Mouse (Mus musculus) ovary, postnatal 36 days (tissue): ENCODE data around the gene Uba2.
A peak's percentile ranks its signal among the peaks of the same experiment; 100 is the strongest.
"Not testable (repeated sequence)": the region's sequence is repeated elsewhere in the genome, so short reads cannot be mapped to it uniquely, and the experiment has no call there.

Experiments used
- DNase-seq: peaks from one replicate; pipeline ENCODE4 v3.0.0; 2022; ENCODE audit warnings: low spot score, mixed read lengths

The Uba2 gene

DNA sequence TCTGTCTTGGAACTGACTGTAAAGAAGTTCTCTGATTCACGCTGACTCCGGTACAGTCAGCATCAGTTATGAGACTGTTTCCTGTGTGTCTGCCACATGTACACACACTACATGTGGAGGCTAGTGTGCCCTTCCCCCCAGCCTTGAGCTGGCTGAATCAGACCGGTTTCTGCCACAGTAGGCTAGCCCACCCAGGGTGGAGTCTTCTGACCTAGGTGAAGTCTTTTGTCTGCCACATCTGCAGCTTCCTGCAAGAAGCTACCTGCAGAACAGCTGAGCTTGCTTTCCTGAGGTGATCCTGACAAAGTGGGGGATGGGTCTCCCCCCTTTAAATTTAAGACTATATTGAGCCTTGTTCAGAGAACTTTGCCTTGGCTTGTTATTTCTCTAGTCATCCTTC lies at the start of gene Uba2:
Gene Uba2, minus strand, starts transcription at position 146 of the 400 bp plus-strand sequence.
- DNase-seq = no peak

DNA sequence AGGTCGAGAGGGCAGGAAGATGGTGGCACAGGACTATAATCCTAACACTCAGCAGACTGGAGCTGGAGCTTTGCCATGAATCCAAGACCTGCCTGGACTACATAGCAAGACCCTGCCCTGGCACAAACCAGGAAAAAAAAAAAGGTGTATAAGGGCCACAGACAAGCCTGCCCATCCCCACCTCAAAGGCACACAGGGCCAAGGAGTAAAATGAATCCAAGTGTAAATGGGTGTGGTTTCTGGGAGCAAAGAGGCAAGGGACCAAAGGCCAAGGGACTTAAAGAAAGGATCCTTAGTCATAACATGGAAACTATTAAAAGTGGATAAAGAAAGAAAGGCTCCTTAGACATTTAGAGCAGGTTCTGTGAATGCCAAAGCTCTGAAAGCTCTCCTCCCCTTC lies 49.1 kb upstream of the Uba2 start:
- DNase-seq = no peak

- no peak for DNase-seq
Observed at GRCm38 (mm10) chr7:34216474-34216873, 47.1 kb upstream of the Uba2 start.

DNA sequence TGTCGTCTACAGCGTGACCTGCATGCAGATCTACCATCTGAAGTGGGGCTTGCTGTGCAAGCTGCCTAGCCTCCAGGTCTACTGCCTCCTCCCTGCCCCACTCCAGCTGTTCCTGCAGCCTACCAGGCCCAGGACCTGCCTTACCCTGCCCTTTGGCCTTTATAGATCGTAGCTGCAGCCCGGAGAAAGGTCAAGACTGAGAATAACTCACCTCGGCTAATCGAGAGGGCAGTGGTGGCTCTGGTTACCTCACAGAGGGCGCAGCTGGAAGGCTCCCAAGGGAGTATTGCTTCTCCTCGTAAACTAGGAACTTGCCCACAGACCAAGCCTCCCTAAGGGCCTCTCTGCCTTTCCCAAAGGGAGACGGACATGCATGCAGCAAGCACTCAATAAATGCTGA lies 46.1 kb upstream of the Uba2 start:
- DNase-seq = no peak

GRCm38 (mm10) chr7:34214644-34215043 lies 45.2 kb upstream of the Uba2 start:
- no peak for DNase-seq

DNA sequence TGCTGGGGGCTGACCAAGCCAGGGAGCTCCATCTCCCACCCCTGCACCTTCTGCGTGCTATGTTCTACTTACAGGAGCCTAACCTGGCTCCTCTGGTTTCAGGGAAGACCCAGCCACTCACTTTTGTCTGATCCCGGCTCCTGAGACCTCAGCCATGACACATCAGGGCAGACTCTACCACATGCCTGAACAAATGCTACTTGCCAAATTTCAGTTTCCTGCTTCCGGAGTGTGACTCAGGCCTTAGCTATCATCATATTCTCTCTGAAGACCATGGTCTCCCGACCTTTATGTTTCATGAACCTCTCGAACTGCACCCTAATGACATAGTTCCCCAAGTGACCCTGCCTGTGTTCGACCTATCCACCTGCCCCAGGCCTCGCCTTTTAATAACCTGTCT lies 43.9 kb upstream of the Uba2 start:
- DNase-seq = no peak

- DNase-seq = no peak
Observed at GRCm38 (mm10) chr7:34208027-34208745, 38.8 kb upstream of the Uba2 start.

GRCm38 (mm10) chr7:34206331-34206730 lies 36.9 kb upstream of the Uba2 start:
- no peak for DNase-seq

DNA sequence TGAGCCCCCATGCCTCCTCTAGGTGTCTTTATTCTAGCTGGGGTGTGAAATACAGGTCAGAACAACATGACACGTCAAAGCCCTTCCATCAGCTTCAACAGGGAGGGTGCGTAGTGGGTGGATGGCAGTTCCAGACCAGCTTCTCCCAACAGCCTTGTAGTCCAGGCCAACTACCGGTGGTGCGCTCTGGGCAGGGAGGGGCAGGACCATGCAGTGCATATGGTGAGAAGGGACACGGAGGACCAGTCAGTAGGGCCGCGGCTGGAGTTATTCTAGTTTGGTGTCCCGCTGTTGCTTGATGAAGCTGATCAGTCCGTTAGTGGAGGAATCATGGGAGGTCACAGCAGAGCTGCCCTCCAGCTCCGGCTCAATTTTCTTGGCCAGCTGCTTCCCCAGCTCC lies 32.7 kb upstream of the Uba2 start:
- DNase-seq = not testable (repeated sequence)

DNA sequence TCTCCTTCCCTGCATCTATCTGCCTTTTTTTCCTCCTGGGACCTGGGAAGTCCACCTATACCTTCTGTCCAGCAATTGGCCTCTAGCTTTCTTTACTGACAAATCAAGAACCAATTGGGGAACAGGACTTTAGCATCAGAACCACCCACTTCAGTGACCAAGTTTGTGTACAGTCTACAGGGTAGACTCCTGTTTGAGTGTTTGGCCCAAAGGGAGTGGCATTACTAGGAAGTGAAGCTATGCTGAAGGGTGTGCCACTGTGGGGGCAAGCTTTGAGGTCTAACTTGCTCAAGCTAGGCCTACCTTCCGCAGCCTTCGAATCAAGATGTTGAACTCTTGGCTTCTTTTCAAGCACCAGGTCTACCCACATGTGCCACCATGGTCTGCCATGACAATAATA lies 31.4 kb upstream of the Uba2 start:
- DNase-seq = no peak

- DNase-seq = no peak
Observed at GRCm38 (mm10) chr7:34198346-34198745, 28.9 kb upstream of the Uba2 start.

GRCm38 (mm10) chr7:34196132-34197128 lies 27.0 kb upstream of the Uba2 start, which contains the start of gene Pdcd2l:
Gene Pdcd2l, minus strand, starts transcription at chr7:34196661.
- peak; percentile 91 for DNase-seq

GRCm38 (mm10) chr7:34195632-34196031 lies 26.2 kb upstream of the Uba2 start:
- DNase-seq = no peak

- no peak for DNase-seq
Observed at GRCm38 (mm10) chr7:34192825-34193224, 23.4 kb upstream of the Uba2 start.

DNA sequence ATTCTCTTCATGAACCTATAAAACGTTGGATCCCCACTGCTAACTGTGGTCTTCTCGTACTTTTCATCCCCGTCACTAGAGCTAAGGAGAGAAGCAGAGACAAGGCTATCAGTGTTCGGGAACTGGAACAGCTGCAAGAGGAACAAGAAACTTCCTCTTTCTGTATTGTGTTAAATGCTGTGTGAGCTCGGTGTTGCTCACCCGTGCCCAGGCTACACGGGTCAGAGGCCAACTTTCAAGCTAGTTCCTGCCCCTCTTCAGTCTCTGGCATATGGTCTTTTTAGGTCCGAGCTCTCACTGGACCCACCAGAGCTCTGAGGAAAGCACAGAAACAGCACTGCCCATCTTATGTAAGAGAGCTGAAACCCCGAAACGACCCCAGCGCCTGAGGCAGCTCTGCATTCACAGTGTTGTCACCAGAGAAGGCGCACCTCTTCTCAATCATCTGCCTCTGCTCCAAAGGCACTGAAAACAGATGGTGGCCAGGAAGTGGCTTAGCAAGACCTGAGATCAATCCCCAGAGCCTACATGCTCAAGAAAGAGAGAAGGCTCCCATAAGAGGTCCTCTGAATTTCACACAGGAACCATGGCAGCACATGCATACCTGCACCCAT lies 20.1 kb upstream of the Uba2 start:
- DNase-seq = no peak

- DNase-seq = no peak
Observed at GRCm38 (mm10) chr7:34183794-34184193, 14.4 kb upstream of the Uba2 start.

DNA sequence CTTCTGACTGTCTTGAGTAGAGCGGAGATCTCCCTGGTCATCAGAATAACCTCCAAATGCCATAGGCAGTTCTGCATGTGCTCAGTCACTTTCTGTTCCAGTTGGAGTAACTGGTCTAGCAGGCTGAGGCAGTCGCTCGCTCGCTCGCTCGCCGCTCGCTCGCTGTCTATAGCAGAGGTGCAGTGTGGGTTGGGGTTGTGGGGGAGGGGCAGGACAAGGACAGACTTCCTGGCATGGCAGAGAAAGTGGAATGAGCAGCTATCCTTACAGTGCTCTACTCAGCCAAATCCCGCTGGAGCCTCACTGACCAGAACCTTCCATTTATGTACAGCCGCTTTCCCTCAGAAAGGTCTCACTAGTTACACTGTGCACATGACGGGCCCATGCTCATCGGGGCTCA lies 14.0 kb upstream of the Uba2 start:
- DNase-seq = no peak

DNA sequence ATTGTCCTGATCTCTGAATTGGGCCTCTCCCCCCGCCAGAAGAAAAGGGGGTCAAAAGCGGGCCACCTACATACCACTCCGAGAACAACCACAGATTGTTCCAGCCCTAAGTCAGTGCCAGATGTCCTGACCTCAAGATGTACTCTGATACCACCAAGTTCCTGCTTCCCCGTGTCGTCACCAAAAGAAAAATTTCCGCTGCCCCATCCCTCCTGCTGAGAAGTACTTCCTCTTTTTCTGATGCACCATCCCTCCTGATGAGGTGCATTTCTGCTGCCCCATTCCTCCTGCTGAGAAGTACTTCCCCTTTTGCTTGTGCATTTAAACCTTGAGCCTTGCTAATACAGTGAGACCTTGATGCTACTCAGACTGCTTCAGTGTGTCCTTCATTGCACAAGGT lies 6.8 kb upstream of the Uba2 start:
- not testable (repeated sequence) for DNase-seq

- DNase-seq = no peak
Observed at GRCm38 (mm10) chr7:34172251-34172650, 2.9 kb upstream of the Uba2 start.

DNA sequence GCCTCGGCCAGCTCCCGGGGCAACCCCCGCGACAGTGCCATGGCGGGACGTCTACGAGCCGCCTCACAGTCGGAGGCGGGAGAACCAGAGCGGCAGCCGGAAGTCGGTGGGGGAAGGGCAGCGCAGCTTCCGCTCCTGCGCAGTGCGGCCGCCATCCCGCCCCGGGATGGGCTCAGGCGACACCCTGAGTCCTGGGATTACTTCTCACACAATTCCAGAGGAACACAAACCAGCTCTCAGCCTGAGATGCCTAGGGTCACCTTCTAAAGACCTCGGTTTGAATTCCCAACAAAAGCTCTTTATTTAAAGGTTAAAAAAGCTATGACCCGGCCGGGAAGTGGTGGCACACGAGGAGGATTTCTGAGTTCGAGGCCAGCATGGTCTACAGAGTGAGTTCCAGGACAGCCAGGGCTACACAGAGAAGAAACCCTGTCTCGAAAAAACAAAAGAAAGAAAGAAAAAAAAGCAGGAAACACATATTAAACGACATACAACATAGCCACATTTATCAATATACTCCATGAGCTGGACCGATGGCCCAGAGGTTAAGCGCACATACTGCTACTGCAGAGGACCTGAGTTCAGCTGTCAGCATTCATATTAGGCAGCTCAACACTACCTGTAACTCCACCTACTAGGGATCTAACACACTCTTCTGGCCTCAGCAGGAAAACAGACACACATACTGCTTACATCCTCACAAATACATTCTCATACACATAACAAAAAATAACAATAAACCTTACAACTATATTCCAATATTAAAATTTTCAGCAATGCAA lies 738 bp downstream of the Uba2 start:
- DNase-seq = peak; percentile 91

DNA sequence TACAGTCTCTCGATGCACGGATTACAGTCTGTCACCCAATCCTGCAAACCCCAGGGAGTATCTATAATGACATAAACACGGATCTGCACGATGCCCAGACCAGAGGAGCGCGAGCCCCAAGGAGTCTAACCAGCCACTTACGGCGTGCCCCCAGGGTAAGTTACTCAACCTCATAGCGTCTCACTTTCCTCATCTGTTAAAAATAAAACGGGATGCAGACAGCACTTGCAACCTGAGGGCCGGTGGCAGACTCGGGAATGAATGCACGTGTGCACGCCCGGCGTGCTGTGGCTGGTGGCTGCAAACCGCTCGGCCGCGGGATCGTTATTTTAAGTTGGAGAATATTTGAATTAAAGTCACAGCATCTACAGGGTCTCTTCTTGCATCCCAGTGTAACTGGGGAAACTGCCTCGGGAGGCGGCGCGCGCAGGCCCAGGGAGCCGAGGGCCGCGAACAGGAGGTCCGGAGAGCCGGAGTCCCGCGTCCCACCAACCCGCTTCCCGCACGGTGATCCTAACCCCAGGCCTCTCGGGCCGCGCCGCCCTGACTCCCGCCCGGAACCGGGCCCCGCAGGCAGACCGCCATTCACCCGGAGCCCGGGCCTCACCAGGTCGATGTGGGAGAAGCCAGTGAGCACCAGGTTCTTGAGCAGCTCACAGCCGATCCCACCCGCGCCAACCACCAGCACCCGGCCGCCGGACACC lies 1.5 kb downstream of the Uba2 start:
- no peak for DNase-seq
